Mouse (Mus musculus) G1E (cell line): ENCODE measurements around the gene Spg21.

Experiments
- CTCF ChIP-seq: IDR thresholded peaks from 2 replicates; pipeline ENCODE4 v1.5.1; 2012; ENCODE audit warnings: low read depth, low read length, inconsistent platforms, mixed read lengths
- GATA1 ChIP-seq: IDR thresholded peaks from 2 replicates; pipeline ENCODE4 v1.6.1; 2012; ENCODE audit warnings: borderline replicate concordance, low read length, inconsistent platforms, mixed read lengths

GRCm38 (mm10) chr9:65432236-65432635 lies 28.5 kb upstream of the Spg21 start:
- peak; percentile 78 for TF ChIP-seq CTCF
- TF ChIP-seq GATA1, result no peak
